Mouse (Mus musculus): Measurements from ENCODE around the gene Camsap3.

DNA sequence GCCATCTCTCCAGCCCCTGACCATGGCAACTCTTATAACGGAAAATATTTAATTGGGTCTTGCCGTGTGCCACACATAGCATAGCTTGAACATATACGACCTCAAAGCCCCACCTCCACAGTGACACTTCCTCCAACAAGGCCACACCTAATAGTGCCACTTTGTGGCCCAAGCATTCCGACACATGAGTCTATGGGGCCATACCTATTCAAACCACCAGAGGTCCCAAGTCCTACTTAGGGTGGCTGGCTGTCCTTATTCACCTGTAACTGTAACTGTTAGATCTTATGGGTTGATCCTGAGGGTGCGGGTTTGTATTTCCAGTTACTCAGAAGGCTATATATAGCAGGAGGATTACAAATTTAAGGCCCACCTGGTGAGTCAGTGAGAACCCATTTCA, 40.9 kb downstream of the Camsap3 start:
- TF ChIP-seq EP300 (IDR thresholded peaks at IDR 0.05; ENCODE audit: low read depth in 1 of 2, low read length in 2 of 2) (no peak), POLR2A (IDR thresholded peaks at IDR 0.05; ENCODE audit: control insufficient read depth in 1 of 2, insufficient read depth in 1 of 2, low read depth in 1 of 2, low read length in 2 of 2, poor library complexity in 1 of 2) (no peak), ZKSCAN1 (IDR thresholded peaks at IDR 0.05; ENCODE audit: low read depth, low read length) (no peak), CTCF (IDR thresholded peaks at IDR 0.05 in 2 of 3, conservative IDR thresholded peaks at IDR 0.05 in 1 of 3; ENCODE audit: control insufficient read depth in 1 of 3, insufficient read depth in 1 of 3, low read depth in 2 of 3, low read length in 3 of 3, poor library complexity in 1 of 3, severe bottlenecking in 1 of 3) (peak in 2 of 3 experiments; percentile 43 to 53; a peak in 4 of 6 replicates), UBTF (IDR thresholded peaks at IDR 0.05; ENCODE audit: borderline replicate concordance, insufficient read depth, low read depth, low read length) (no peak), MEF2A (IDR thresholded peaks at IDR 0.05; ENCODE audit: extremely low read depth, insufficient replicate concordance, low read depth, low read length, poor library complexity, severe bottlenecking) (no peak), USF1 (IDR thresholded peaks at IDR 0.05; ENCODE audit: low read depth, low read length) (no peak), BHLHE40 (IDR thresholded peaks at IDR 0.05; ENCODE audit: borderline replicate concordance, low read depth, low read length) (no peak), SMC3 (IDR thresholded peaks at IDR 0.05; ENCODE audit: low read depth, low read length) (peak; percentile 22; the same call in 1 of the 2 replicates), MAX (IDR thresholded peaks at IDR 0.05; ENCODE audit: low read length) (no peak), ZC3H11A (IDR thresholded peaks at IDR 0.05; ENCODE audit: low read depth, low read length) (no peak), CHD2 (IDR thresholded peaks at IDR 0.05; ENCODE audit: low read length) (no peak), HCFC1 (IDR thresholded peaks at IDR 0.05; ENCODE audit: low read depth, low read length) (no peak)
